Mouse (Mus musculus): ENCODE measurements around the gene Tmem208. TPM values are rescaled to one million over a fixed set of nuclear protein-coding genes. Genes with fewer than 3 reads are reported as not detected.
A peak's percentile ranks its signal among the peaks of the same experiment; 100 is the strongest.

The Tmem208 gene
- polyA plus RNA-seq, 1 experiment from 2014 or later, result 87.5 TPM

DNA sequence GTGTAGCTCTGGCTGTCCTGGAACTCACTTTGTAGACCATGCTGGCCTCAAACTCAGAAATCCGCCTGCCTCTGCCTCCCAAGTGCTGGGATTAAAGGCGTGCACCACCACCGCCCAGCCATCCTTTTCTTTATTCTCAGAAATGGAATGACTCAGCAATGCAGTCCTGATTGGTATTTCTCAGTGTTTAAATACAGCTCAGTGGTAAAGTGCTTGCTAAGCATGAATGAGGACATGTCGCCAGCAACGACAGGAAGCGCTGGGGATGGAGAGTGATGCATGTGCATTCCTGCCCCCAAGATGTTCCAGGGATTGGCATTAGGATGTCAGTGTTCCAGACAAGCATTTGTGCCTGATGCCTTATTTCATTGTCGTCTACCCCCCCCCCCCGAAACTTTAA lies 22.8 kb upstream of the Tmem208 start:
- H3K9ac ChIP-seq, result no peak overlapping the region
- ATAC-seq (ENCODE audit: low FRiP score), result no peak
- no peak overlapping the region for H3K4me2 ChIP-seq
- peaks cover 85% of the 10 kb centered on the region for H3K36me3 ChIP-seq (replicated peaks)
- 94% methylated on average over 8 of the region's 8 CpGs for WGBS
- no peaks in the 10 kb centered on the region for H3K27me3 ChIP-seq
- H3K9me3 ChIP-seq, result no peaks in the 10 kb centered on the region
- peaks cover 28% of the 10 kb centered on the region for H3K4me1 ChIP-seq
- no peak overlapping the region for H3K27ac ChIP-seq
- no peak overlapping the region for H3K4me3 ChIP-seq (replicated peaks)

DNA sequence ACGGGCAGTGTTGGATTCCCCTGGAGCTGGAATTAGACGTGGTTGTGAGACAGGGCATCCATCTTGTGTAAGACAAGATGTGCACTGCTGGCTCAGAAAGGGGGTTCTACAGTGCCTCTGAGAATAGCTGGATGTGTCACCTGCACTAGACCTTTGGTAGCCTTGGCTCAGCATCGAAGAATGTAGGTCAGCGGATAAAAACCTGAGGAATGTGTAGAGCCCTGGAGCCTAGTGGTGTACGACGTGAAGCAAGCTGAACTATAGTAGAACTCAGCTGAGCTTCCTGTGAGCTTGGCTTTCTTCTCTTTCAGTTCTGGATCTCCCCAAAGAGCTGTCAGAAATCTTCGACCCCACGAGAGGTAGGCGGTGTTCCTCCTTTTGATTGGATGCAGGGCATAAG lies 22.3 kb upstream of the Tmem208 start:
- peaks cover 23% of the 10 kb centered on the region for H3K4me1 ChIP-seq
- ATAC-seq (ENCODE audit: low FRiP score), result no peak
- H3K4me2 ChIP-seq, result no peak overlapping the region
- no peaks in the 10 kb centered on the region for H3K27me3 ChIP-seq
- H3K27ac ChIP-seq, result no peak overlapping the region
- 86% methylated on average over 9 of the region's 9 CpGs for WGBS
- no peak overlapping the region for H3K9ac ChIP-seq
- H3K36me3 ChIP-seq (replicated peaks), result peaks cover 86% of the 10 kb centered on the region
- H3K4me3 ChIP-seq (replicated peaks), result no peak overlapping the region
- H3K9me3 ChIP-seq, result no peaks in the 10 kb centered on the region

DNA sequence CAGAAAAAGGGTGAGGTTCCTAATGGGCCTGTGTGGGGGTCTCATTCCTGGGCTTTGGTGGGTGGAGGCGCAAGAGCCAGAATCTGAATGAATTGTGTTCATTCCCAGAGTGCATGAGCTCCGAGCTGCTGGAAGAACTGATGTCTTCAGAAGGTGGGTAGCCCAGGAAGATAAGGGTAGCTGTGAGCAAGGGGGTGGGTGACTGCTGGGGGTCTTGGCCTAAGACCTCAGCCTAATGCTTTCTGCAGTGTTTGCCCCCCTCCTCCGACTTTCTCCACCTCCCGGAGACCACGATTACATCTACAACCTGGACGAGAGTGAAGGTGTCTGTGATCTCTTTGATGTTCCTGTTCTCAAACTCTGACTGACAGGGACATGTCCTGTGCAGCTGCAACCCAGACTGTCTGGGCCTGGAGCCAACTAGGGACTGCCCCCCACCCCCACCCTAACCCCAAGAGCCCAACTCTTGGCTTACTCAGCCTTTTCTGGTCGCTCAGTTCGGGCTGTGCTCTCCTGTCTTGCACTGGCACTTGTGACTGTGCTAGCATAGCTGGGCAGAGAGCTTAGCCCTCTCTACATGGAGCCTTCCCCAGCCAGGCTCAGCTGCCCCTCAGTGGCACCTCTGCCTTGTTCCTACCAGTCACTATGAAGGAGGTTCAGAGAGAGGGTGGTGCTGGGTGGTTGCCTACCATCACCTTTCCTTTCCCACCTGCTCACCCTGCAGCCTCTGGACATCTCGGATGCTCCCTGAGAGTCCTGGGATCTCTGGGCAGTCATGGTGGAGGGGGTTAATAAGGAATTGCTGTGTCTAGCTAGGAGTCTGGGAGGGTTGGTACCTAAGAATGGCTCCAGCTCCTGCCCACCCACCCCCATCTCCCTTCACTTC lies 21.6 kb upstream of the Tmem208 start:
- Histone ChIP-seq H3K4me2 (no peak overlapping the region), H3K36me3 (replicated peaks) (peaks cover 90% of the 10 kb centered on the region), H3K9ac (no peak overlapping the region), H3K4me3 (replicated peaks) (no peak overlapping the region), H3K4me1 (peaks cover 21% of the 10 kb centered on the region), H3K27me3 (no peaks in the 10 kb centered on the region), H3K27ac (no peak overlapping the region), H3K9me3 (no peaks in the 10 kb centered on the region)
- peak; percentile 10; the same call in 1 of the 2 replicates for ATAC-seq (ENCODE audit: low FRiP score)
- WGBS, result 84% methylated on average over 9 of the region's 9 CpGs

DNA sequence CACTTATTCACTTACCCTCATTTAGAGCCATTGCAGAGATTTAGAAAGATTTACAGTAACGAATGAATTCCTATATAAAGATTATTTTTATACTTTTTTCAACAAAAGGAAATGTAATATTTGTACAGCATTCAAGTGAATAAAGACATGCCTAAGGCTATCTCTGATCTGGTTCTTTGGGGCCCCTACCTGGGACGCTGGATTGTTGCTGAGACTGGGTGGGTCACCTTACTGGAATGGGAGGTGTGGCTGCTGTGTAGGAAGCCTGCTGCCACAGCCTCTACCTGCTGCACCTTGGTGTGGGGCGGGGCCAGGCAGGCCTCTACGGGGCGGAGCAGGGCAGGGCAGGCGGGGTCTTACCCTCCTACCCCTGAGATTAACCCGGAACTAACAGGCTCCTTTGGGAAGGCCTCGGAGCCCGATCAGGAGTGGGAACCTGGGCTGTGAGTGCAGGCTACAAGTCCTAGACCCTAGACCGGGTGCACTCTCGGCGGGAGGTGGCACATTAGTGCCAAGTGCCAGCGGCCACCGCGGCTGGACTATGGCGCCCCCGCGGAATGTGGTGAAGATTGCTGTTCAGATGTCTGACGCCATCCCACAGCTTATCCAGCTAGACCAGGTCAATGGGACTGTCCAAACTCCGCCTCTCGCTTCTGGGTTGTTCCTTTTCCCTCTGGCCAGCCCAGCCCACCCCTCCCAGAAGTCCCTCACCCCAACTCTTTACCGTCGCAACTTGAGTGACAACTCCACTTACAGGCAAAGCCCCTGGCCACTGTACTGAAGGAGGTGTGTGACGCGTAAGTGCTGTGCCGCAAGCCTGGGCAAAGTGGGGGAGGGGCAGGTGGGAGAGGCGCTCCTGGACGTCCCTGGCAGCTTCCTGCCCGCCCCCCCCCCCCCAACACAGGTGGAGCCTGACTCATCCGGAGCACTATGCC lies 20.7 kb upstream of the Tmem208 start, which contains the start of gene Elmo3:
Gene Elmo3, plus strand, starts transcription at position 391 of the 935 bp plus-strand sequence.
- WGBS, result 8% methylated on average over 29 of the region's 30 CpGs
- H3K27ac ChIP-seq, result no peak within 1 kb of the TSS
- peak within 1 kb of the TSS; percentile 17 for H3K4me3 ChIP-seq (replicated peaks)
- ATAC-seq (ENCODE audit: low FRiP score), result peak; percentile 54
- H3K36me3 ChIP-seq (replicated peaks), result peaks cover 88% of the 10 kb centered on the region
- H3K9ac ChIP-seq, result peak within 1 kb of the TSS; percentile 29; the same call in 1 of the 2 replicates
- H3K27me3 ChIP-seq, result no peaks in the 10 kb centered on the region
- no peaks in the 10 kb centered on the region for H3K9me3 ChIP-seq
- H3K4me1 ChIP-seq, result peaks cover 21% of the 10 kb centered on the region
- peak within 1 kb of the TSS; percentile 45 for H3K4me2 ChIP-seq

DNA sequence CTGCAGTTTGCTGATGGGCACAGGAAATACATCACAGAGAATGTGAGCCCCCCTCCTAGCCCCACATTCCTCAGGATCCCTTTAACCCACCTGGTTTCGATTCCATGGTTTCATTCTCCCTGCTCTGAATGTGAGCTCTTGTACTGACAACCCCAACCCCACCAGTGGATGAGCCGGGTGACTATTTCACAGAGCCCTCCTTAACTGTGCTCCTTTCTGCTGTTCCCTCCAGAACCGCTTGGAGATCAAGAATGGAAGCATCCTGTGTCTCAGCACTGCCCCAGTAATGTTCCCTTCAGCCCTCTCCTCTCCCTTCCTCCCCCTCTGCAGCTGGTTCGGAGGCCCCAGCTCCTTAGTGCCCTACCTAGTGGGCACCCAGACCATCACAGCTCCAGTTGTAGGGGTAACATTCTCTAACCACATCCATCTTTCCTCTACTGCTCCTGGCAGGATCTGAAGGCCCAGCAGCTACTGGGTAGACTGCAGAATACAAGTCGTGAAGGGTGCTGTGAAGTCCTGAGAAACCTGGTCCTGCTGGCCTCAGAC lies 19.9 kb upstream of the Tmem208 start:
- Histone ChIP-seq H3K4me1 (peaks cover 21% of the 10 kb centered on the region), H3K4me2 (peak overlapping the region; percentile 45), H3K36me3 (replicated peaks) (peaks cover 81% of the 10 kb centered on the region), H3K4me3 (replicated peaks) (no peak overlapping the region), H3K27ac (no peak overlapping the region), H3K27me3 (no peaks in the 10 kb centered on the region), H3K9ac (0 out of 2 replicates have a peak overlapping the region, but pooled peaks have one; percentile 29), H3K9me3 (no peaks in the 10 kb centered on the region)
- peak; percentile 3; the same call in 1 of the 2 replicates for ATAC-seq (ENCODE audit: low FRiP score)
- WGBS, result 61% methylated on average over 5 of the region's 5 CpGs

DNA sequence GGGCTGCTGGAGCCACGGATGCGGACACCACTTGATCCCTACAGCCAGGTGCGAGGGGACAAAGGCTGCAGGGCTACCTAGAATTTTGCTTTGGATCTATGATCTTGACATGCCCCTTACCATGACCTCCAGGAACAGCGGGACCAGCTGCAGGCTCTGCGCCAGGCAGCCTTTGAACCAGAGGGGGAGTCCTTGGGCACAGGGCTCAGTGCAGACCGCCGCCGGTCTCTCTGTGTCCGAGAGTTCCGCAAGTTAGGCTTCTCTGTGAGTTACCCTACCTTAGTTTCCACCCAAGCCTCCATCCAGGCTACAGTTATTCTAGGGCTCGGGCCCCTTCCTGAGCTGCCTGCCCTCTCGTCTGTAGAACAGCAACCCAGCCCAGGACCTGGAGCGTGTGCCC lies 18.5 kb upstream of the Tmem208 start:
- H3K4me1 ChIP-seq, result peaks cover 21% of the 10 kb centered on the region
- H3K9me3 ChIP-seq, result no peaks in the 10 kb centered on the region
- no peak overlapping the region for H3K9ac ChIP-seq
- ATAC-seq (ENCODE audit: low FRiP score), result no peak
- H3K36me3 ChIP-seq (replicated peaks), result peaks cover 82% of the 10 kb centered on the region
- no peaks in the 10 kb centered on the region for H3K27me3 ChIP-seq
- H3K4me3 ChIP-seq (replicated peaks), result no peak overlapping the region
- WGBS, result 93% methylated on average over 13 of the region's 13 CpGs
- H3K4me2 ChIP-seq, result no peak overlapping the region
- no peak overlapping the region for H3K27ac ChIP-seq

DNA sequence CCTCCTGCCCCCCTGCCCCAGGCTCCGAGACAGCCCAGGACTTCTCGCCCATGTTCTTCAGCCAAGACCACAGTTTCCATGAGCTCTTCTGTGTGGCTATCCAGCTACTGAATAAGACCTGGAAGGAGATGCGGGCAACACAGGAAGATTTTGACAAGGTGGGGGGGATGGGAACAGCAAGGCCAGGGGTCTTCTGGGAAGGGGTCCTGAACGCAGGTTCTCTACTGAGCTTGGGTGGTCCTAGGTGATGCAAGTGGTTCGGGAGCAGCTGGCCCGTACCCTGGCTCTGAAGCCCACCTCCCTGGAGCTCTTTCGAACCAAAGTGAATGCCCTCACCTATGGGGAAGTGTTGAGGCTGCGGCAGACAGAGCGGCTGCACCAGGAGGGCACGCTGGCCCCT lies 17.7 kb upstream of the Tmem208 start:
- 93% methylated on average over 10 of the region's 10 CpGs for WGBS
- H3K27me3 ChIP-seq, result no peaks in the 10 kb centered on the region
- H3K36me3 ChIP-seq (replicated peaks), result peaks cover 84% of the 10 kb centered on the region

DNA sequence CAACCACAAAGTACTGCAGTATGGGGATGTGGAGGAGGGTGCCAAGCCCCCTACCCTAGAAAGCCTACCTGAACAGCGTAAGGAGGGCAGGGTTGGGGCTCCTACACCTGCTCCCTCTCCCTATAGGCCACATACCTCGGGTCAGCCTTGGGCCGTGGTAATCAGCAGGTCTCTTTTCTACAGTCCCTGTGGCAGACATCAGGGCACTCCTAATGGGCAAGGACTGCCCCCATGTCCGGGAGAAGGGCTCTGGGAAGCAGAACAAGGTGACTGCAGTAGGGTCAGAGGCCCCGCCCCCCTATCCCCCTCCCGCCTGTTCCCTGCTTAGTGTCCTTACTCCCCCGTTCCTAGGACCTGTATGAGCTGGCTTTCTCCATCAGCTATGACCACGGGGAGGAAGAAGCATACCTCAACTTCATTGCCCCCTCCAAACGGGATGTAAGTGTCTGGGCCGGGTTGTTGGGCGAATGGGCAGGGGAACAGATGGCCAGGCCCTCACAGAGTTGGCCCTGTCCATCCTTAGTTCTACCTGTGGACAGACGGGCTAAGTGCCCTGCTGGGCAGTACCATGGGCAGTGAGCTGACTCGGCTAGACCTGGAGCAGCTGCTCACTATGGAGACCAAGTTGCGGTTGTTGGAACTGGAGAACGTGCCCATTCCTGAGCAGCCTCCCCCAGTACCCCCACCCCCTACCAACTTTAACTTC lies 16.9 kb upstream of the Tmem208 start:
- H3K27me3 ChIP-seq, result no peaks in the 10 kb centered on the region
- no peaks in the 10 kb centered on the region for H3K9me3 ChIP-seq
- no peak overlapping the region for H3K4me3 ChIP-seq (replicated peaks)
- peaks cover 20% of the 10 kb centered on the region for H3K4me1 ChIP-seq
- H3K9ac ChIP-seq, result no peak overlapping the region
- no peak for ATAC-seq (ENCODE audit: low FRiP score)
- no peak overlapping the region for H3K4me2 ChIP-seq
- no peak overlapping the region for H3K27ac ChIP-seq
- H3K36me3 ChIP-seq (replicated peaks), result peaks cover 84% of the 10 kb centered on the region
- 84% methylated on average over 15 of the region's 15 CpGs for WGBS

More for the DNA sequence above, 17.7 kb upstream of the Tmem208 start:
- Histone ChIP-seq H3K9me3 (no peaks in the 10 kb centered on the region), H3K27ac (no peak overlapping the region), H3K4me1 (peaks cover 21% of the 10 kb centered on the region), H3K4me2 (no peak overlapping the region), H3K4me3 (replicated peaks) (no peak overlapping the region), H3K9ac (no peak overlapping the region)
- ATAC-seq (ENCODE audit: low FRiP score), result no peak

DNA sequence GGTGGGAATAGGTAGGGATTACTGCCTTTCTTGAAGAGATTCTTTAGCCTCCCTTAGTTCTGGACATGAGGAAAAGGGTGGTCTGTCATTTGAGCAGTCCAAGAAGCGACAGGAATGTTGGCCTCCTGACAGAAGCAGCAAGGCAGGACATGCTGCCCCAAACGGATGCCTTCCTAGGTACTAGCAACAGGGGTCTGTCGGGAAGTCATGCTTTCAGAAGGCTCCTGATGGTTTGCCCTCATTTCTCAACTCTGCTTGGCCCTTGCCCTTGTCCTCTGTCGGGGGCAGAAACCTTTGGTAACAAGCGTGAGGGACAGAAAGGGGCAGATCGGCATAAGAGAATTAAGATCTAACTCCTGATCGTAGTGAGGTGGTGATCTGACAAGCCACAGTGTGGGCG lies 16.0 kb upstream of the Tmem208 start:
- 87% methylated on average over 8 of the region's 8 CpGs for WGBS

DNA sequence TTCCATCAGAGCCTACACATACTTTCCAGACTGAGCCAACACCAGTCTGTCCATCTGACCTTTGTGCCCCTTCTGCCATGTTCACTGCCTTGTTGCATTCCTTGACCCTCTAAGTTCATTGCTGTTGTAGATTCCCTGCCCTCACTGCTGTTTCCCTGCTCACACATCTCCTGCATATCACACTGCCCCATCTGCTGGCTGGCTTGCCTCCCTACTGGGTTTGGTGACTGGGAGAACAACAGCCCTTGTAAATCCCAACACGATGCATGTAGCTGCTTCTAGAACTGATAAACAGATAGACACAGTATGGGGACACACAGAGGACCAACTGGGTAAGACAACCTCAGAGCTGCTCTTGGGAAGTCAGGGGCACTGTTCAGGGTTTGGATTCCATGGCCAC lies 14.4 kb upstream of the Tmem208 start:
- Histone ChIP-seq H3K9ac (no peak overlapping the region), H3K27me3 (no peaks in the 10 kb centered on the region), H3K4me2 (no peak overlapping the region), H3K27ac (no peak overlapping the region), H3K9me3 (no peaks in the 10 kb centered on the region), H3K4me1 (no peaks in the 10 kb centered on the region), H3K36me3 (replicated peaks) (peaks cover 84% of the 10 kb centered on the region), H3K4me3 (replicated peaks) (no peak overlapping the region)
- no peak for ATAC-seq (ENCODE audit: low FRiP score)
- WGBS, result 93% methylated on average over 1 of the region's 1 CpGs

More for the DNA sequence above, 16.0 kb upstream of the Tmem208 start:
- Histone ChIP-seq H3K9ac (no peak overlapping the region), H3K27ac (no peak overlapping the region), H3K4me3 (replicated peaks) (no peak overlapping the region), H3K4me1 (peaks cover 12% of the 10 kb centered on the region), H3K36me3 (replicated peaks) (peaks cover 84% of the 10 kb centered on the region), H3K4me2 (no peak overlapping the region), H3K9me3 (no peaks in the 10 kb centered on the region), H3K27me3 (no peaks in the 10 kb centered on the region)
- no peak for ATAC-seq (ENCODE audit: low FRiP score)

DNA sequence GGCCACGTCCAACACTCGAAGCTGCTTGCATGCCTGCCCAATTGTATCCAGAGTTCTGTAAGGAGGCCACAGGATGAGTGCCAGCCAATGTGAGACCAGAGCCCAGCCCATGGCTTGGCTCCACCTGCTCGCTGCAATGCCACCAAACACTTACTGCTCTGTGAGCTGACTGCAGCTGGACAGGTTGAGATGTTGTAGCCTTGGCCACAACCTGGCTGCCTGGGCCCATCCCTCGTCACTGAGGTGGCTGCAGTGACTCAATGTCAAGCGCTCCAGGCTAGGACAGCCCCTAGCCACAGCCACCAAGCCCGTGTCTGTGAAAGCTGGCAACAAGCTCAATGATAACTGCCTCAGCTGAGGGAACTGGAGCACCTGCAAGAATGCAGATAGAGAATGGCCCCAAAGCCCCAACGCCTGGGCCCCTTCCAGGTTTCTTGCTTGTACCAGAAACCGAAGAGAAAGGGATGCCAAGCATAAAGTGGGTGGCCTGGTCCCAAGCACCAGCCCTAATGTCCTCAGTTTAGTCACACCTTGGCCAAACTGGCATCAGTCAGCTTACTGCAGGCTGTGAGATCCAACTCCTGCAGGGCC lies 13.2 kb upstream of the Tmem208 start:
- H3K9me3 ChIP-seq, result no peaks in the 10 kb centered on the region
- H3K36me3 ChIP-seq (replicated peaks), result peaks cover 80% of the 10 kb centered on the region
- H3K4me3 ChIP-seq (replicated peaks), result no peak overlapping the region
- no peak overlapping the region for H3K4me2 ChIP-seq
- no peaks in the 10 kb centered on the region for H3K4me1 ChIP-seq
- no peaks in the 10 kb centered on the region for H3K27me3 ChIP-seq
- 93% methylated on average over 8 of the region's 8 CpGs for WGBS
- no peak for ATAC-seq (ENCODE audit: low FRiP score)
- no peak overlapping the region for H3K27ac ChIP-seq
- no peak overlapping the region for H3K9ac ChIP-seq

Data from forebrain, embryonic 12.5 days (tissue).